12 mouse cellular contexts compared by ENCODE assay signal in the genomic region with DNA sequence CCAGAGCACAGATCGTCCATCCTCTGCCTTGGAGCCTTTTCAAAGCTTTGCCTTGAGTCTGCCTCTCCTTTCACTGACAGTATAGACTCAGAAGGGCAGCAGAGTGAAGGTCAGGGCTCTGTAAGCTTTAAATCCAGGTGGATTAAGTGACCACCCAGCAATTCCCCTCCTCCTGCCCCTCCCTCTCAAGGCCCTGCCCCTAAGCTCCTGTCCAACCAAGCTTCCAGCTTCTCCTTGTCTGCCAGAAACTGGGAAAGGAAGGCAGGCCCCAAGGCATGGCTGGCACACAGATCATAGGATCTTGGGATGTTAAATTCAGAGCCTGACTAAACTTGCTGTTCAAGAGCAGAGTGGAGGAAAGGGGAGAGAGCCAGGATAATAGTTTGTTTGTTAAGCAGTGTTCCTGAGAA. TPM values are rescaled to one million over a fixed set of nuclear protein-coding genes. Genes with fewer than 3 reads are reported as not detected.
DNase-seq lines count a peak whose midpoint lies in the region; ATAC-seq lines count a peak whose summit lies in the region.
"Had no signal": no experiment of that assay in that cellular context is flagged by ENCODE, and none has a peak within 500 bp of the region (broad histone marks: within the 10 kb centered on the region; RNA-seq: fewer than 3 reads in every experiment).

No protein-coding gene starts in this region.

- 0 out of 2 replicates have a peak overlapping the region, but pooled peaks have one; percentile 9 for H3K9ac ChIP-seq in embryonic facial prominence, embryonic 11.5 days (replicated peaks; ENCODE audit: low read length)
- H3K9ac ChIP-seq in midbrain, embryonic 11.5 days (ENCODE audit: low read length), result no peak overlapping the region
- H3K9ac ChIP-seq in hindbrain, embryonic 16.5 days (ENCODE audit: low read depth, low read length), result 0 out of 2 replicates have a peak overlapping the region, but pooled peaks have one; percentile 17
- 0 out of 2 replicates have a peak overlapping the region, but pooled peaks have one; percentile 6 for H3K9ac ChIP-seq in midbrain, embryonic 16.5 days (ENCODE audit: low read depth, low read length)
- H3K9ac ChIP-seq: forebrain, embryonic 15.5 days had no signal

- 12% methylated on average over 1 of the region's 1 CpGs for WGBS in embryonic facial prominence, embryonic 11.5 days
- WGBS in embryonic facial prominence, embryonic 10.5 days, result 17% methylated on average over 1 of the region's 1 CpGs
- 26% methylated on average over 1 of the region's 1 CpGs for WGBS in midbrain, embryonic 10.5 days
- 5% methylated on average over 1 of the region's 1 CpGs for WGBS in midbrain, embryonic 11.5 days
- 31% methylated on average over 1 of the region's 1 CpGs for WGBS in hindbrain, embryonic 16.5 days
- WGBS in midbrain, embryonic 16.5 days, result 0% methylated on average over 1 of the region's 1 CpGs

- H3K36me3 ChIP-seq in embryonic facial prominence, embryonic 11.5 days (replicated peaks; ENCODE audit: control insufficient read depth, insufficient read depth, low read depth, low read length), result no peaks in the 10 kb centered on the region
- no peaks in the 10 kb centered on the region for H3K36me3 ChIP-seq in embryonic facial prominence, embryonic 10.5 days (replicated peaks)
- H3K36me3 ChIP-seq in midbrain, embryonic 10.5 days, result no peaks in the 10 kb centered on the region
- no peaks in the 10 kb centered on the region for H3K36me3 ChIP-seq in midbrain, embryonic 11.5 days (ENCODE audit: control insufficient read depth, insufficient read depth, low read length)
- no peaks in the 10 kb centered on the region for H3K36me3 ChIP-seq in hindbrain, embryonic 16.5 days (ENCODE audit: control insufficient read depth, insufficient read depth, low read length)
- no peaks in the 10 kb centered on the region for H3K36me3 ChIP-seq in midbrain, embryonic 16.5 days (ENCODE audit: control insufficient read depth, insufficient read depth, low read length)
- H3K36me3 ChIP-seq: forebrain, embryonic 15.5 days had no signal

- peaks cover 16% of the 10 kb centered on the region for H3K27me3 ChIP-seq in embryonic facial prominence, embryonic 11.5 days (ENCODE audit: control insufficient read depth, insufficient read depth, low read length)
- H3K27me3 ChIP-seq in embryonic facial prominence, embryonic 10.5 days (replicated peaks; ENCODE audit: low read depth, poor library complexity, severe bottlenecking), result peaks cover 75% of the 10 kb centered on the region
- peaks cover 90% of the 10 kb centered on the region for H3K27me3 ChIP-seq in midbrain, embryonic 10.5 days (ENCODE audit: low read depth, poor library complexity, severe bottlenecking)
- peaks cover 17% of the 10 kb centered on the region for H3K27me3 ChIP-seq in midbrain, embryonic 11.5 days (ENCODE audit: control insufficient read depth, insufficient read depth, low read length)
- peaks cover 21% of the 10 kb centered on the region for H3K27me3 ChIP-seq in hindbrain, embryonic 16.5 days (replicated peaks; ENCODE audit: control insufficient read depth, insufficient read depth, low read length)
- H3K27me3 ChIP-seq in midbrain, embryonic 16.5 days (ENCODE audit: control insufficient read depth, insufficient read depth, low read depth, low read length), result peaks cover 32% of the 10 kb centered on the region

- no peak for ATAC-seq in embryonic facial prominence, embryonic 11.5 days (replicated peaks; ENCODE audit: insufficient number of reproducible peaks, low FRiP score, low TSS enrichment, low read depth)
- no peak for ATAC-seq in midbrain, embryonic 11.5 days (ENCODE audit: low FRiP score)
- no peak for ATAC-seq in hindbrain, embryonic 16.5 days
- no peak for ATAC-seq in midbrain, embryonic 16.5 days
- ATAC-seq: activated CD4-positive, CD25-positive, alpha-beta regulatory T cell, adult 4 months; forebrain, embryonic 15.5 days had no signal

- no peak overlapping the region for H3K4me2 ChIP-seq in embryonic facial prominence, embryonic 11.5 days (ENCODE audit: low read depth, low read length)
- no peak overlapping the region for H3K4me2 ChIP-seq in midbrain, embryonic 11.5 days
- H3K4me2 ChIP-seq in hindbrain, embryonic 16.5 days (ENCODE audit: low read length), result no peak overlapping the region
- H3K4me2 ChIP-seq in midbrain, embryonic 16.5 days (ENCODE audit: low read length), result no peak overlapping the region
- H3K4me2 ChIP-seq: forebrain, embryonic 15.5 days had no signal

- H3K9me3 ChIP-seq in embryonic facial prominence, embryonic 11.5 days (replicated peaks; ENCODE audit: control insufficient read depth, low read length), result no peaks in the 10 kb centered on the region
- H3K9me3 ChIP-seq in embryonic facial prominence, embryonic 10.5 days, result no peaks in the 10 kb centered on the region
- no peaks in the 10 kb centered on the region for H3K9me3 ChIP-seq in midbrain, embryonic 10.5 days (replicated peaks)
- no peaks in the 10 kb centered on the region for H3K9me3 ChIP-seq in midbrain, embryonic 11.5 days (ENCODE audit: control insufficient read depth, low read length)
- no peaks in the 10 kb centered on the region for H3K9me3 ChIP-seq in hindbrain, embryonic 16.5 days (ENCODE audit: control insufficient read depth, low read length)
- no peaks in the 10 kb centered on the region for H3K9me3 ChIP-seq in midbrain, embryonic 16.5 days (replicated peaks; ENCODE audit: control insufficient read depth, low read length, poor library complexity, severe bottlenecking)
- H3K9me3 ChIP-seq: forebrain, embryonic 15.5 days had no signal

- DNase-seq in embryonic facial prominence, embryonic 11.5 days (ENCODE audit: low spot score), result no peak
- DNase-seq in embryonic facial prominence, embryonic 10.5 days (ENCODE audit: low spot score), result no peak
- DNase-seq in midbrain, embryonic 10.5 days (ENCODE audit: low spot score), result no peak
- no peak for DNase-seq in midbrain, embryonic 11.5 days (ENCODE audit: low spot score, missing footprints)
- DNase-seq in T-cell, adult 2 months (ENCODE audit: low spot score), result no peak
- DNase-seq in cerebellum, postnatal 4 days (ENCODE audit: low spot score in 2 of 2), result no peak
- DNase-seq: heart, postnatal 36 days; lung, postnatal 4 days had no signal

- H3K4me1 ChIP-seq in embryonic facial prominence, embryonic 11.5 days (ENCODE audit: control insufficient read depth, insufficient read depth, low read length), result no peaks in the 10 kb centered on the region
- H3K4me1 ChIP-seq in embryonic facial prominence, embryonic 10.5 days, result peaks cover 17% of the 10 kb centered on the region
- H3K4me1 ChIP-seq in midbrain, embryonic 10.5 days, result peaks cover 20% of the 10 kb centered on the region
- H3K4me1 ChIP-seq in midbrain, embryonic 11.5 days (ENCODE audit: control insufficient read depth, insufficient read depth, low read length), result peaks cover 3% of the 10 kb centered on the region
- H3K4me1 ChIP-seq in hindbrain, embryonic 16.5 days (ENCODE audit: control insufficient read depth, insufficient read depth, low read depth, low read length), result peaks cover 2% of the 10 kb centered on the region; the same call in 1 of the 2 replicates
- peaks cover 2% of the 10 kb centered on the region for H3K4me1 ChIP-seq in midbrain, embryonic 16.5 days (ENCODE audit: control insufficient read depth, insufficient read depth, low read length)

- no peak overlapping the region for H3K27ac ChIP-seq in embryonic facial prominence, embryonic 11.5 days (replicated peaks; ENCODE audit: low read depth, low read length)
- no peak overlapping the region for H3K27ac ChIP-seq in embryonic facial prominence, embryonic 10.5 days (replicated peaks)
- H3K27ac ChIP-seq in midbrain, embryonic 10.5 days (replicated peaks), result peak overlapping the region; percentile 29; the same call in 1 of the 2 replicates
- H3K27ac ChIP-seq in midbrain, embryonic 11.5 days (ENCODE audit: low read depth, low read length), result no peak overlapping the region
- H3K27ac ChIP-seq in hindbrain, embryonic 16.5 days (ENCODE audit: low read depth, low read length), result no peak overlapping the region
- no peak overlapping the region for H3K27ac ChIP-seq in midbrain, embryonic 16.5 days (ENCODE audit: low read length)
- H3K27ac ChIP-seq: forebrain, embryonic 15.5 days had no signal

- H3K4me3 ChIP-seq in embryonic facial prominence, embryonic 11.5 days (ENCODE audit: low read depth, low read length), result no peak overlapping the region
- no peak overlapping the region for H3K4me3 ChIP-seq in embryonic facial prominence, embryonic 10.5 days
- H3K4me3 ChIP-seq in midbrain, embryonic 10.5 days, result no peak overlapping the region
- H3K4me3 ChIP-seq in midbrain, embryonic 11.5 days (ENCODE audit: low read depth, low read length), result no peak overlapping the region
- H3K4me3 ChIP-seq in hindbrain, embryonic 16.5 days (ENCODE audit: low read length), result no peak overlapping the region
- no peak overlapping the region for H3K4me3 ChIP-seq in midbrain, embryonic 16.5 days (ENCODE audit: low read depth, low read length)
- H3K4me3 ChIP-seq: forebrain, embryonic 15.5 days had no signal

RNA-seq across cellular contexts. Expression of a gene that starts 5.1 kb away (rescaled TPM):
- not detected in 2 replicates for polyA plus RNA-seq in embryonic facial prominence, embryonic 11.5 days (2014; fragmentation: Nextera tagmentation; extraction: Ambion mirVana)
- not detected in 2 replicates for polyA plus RNA-seq in embryonic facial prominence, embryonic 10.5 days (2016; fragmentation: Nextera tagmentation; extraction: Ambion mirVana)
- 0.27 TPM in 1 of 2 replicates, not detected in the other for polyA plus RNA-seq in midbrain, embryonic 10.5 days (2016; fragmentation: Nextera tagmentation; extraction: Ambion mirVana)
- polyA plus RNA-seq in midbrain, embryonic 11.5 days (2014; fragmentation: Nextera tagmentation; extraction: Ambion mirVana), result not detected in 2 replicates
- not detected in 2 replicates for polyA plus RNA-seq in hindbrain, embryonic 16.5 days (2015; fragmentation: Nextera tagmentation; extraction: Ambion mirVana)
- not detected in 2 replicates for polyA plus RNA-seq in midbrain, embryonic 16.5 days (2015; fragmentation: Nextera tagmentation; extraction: Ambion mirVana)
- polyA plus RNA-seq: activated CD4-positive, CD25-positive, alpha-beta regulatory T cell, adult 4 months; forebrain, embryonic 15.5 days had no signal

RNA-seq across cellular contexts. Expression of a gene that starts 5.6 kb away (rescaled TPM):
- polyA plus RNA-seq in embryonic facial prominence, embryonic 11.5 days (2014; fragmentation: Nextera tagmentation; extraction: Ambion mirVana), result 0.21 and 0.49 TPM in 2 replicates
- polyA plus RNA-seq in embryonic facial prominence, embryonic 10.5 days (2016; fragmentation: Nextera tagmentation; extraction: Ambion mirVana), result 0.13 and 0.15 TPM in 2 replicates
- 0.19 TPM in 1 of 2 replicates, not detected in the other for polyA plus RNA-seq in midbrain, embryonic 10.5 days (2016; fragmentation: Nextera tagmentation; extraction: Ambion mirVana)
- 0.08 and 0.26 TPM in 2 replicates for polyA plus RNA-seq in midbrain, embryonic 11.5 days (2014; fragmentation: Nextera tagmentation; extraction: Ambion mirVana)
- 0.45 and 0.74 TPM in 2 replicates for polyA plus RNA-seq in hindbrain, embryonic 16.5 days (2015; fragmentation: Nextera tagmentation; extraction: Ambion mirVana)
- polyA plus RNA-seq in midbrain, embryonic 16.5 days (2015; fragmentation: Nextera tagmentation; extraction: Ambion mirVana), result 0.24 TPM in 1 of 2 replicates, not detected in the other

RNA-seq across cellular contexts. Expression of a gene that starts 7.3 kb away (rescaled TPM):
- 1.7 and 1.8 TPM in 2 replicates for polyA plus RNA-seq in embryonic facial prominence, embryonic 11.5 days (2014; fragmentation: Nextera tagmentation; extraction: Ambion mirVana)
- 1.3 and 1.9 TPM in 2 replicates for polyA plus RNA-seq in embryonic facial prominence, embryonic 10.5 days (2016; fragmentation: Nextera tagmentation; extraction: Ambion mirVana)
- 1.3 and 1.6 TPM in 2 replicates for polyA plus RNA-seq in midbrain, embryonic 10.5 days (2016; fragmentation: Nextera tagmentation; extraction: Ambion mirVana)
- 0.59 and 1.2 TPM in 2 replicates for polyA plus RNA-seq in midbrain, embryonic 11.5 days (2014; fragmentation: Nextera tagmentation; extraction: Ambion mirVana)
- polyA plus RNA-seq in hindbrain, embryonic 16.5 days (2015; fragmentation: Nextera tagmentation; extraction: Ambion mirVana), result 15.3 and 18.1 TPM in 2 replicates
- polyA plus RNA-seq in midbrain, embryonic 16.5 days (2015; fragmentation: Nextera tagmentation; extraction: Ambion mirVana), result 13.4 and 19.3 TPM in 2 replicates

RNA-seq across cellular contexts. Expression of a gene that starts 7.9 kb away (rescaled TPM):
- 1.5 and 2.0 TPM in 2 replicates for polyA plus RNA-seq in embryonic facial prominence, embryonic 11.5 days (2014; fragmentation: Nextera tagmentation; extraction: Ambion mirVana)
- 1.1 TPM in 2 replicates for polyA plus RNA-seq in embryonic facial prominence, embryonic 10.5 days (2016; fragmentation: Nextera tagmentation; extraction: Ambion mirVana)
- polyA plus RNA-seq in midbrain, embryonic 10.5 days (2016; fragmentation: Nextera tagmentation; extraction: Ambion mirVana), result 0.71 and 0.81 TPM in 2 replicates
- 1.4 and 2.0 TPM in 2 replicates for polyA plus RNA-seq in midbrain, embryonic 11.5 days (2014; fragmentation: Nextera tagmentation; extraction: Ambion mirVana)
- polyA plus RNA-seq in hindbrain, embryonic 16.5 days (2015; fragmentation: Nextera tagmentation; extraction: Ambion mirVana), result 1.4 and 1.6 TPM in 2 replicates
- polyA plus RNA-seq in midbrain, embryonic 16.5 days (2015; fragmentation: Nextera tagmentation; extraction: Ambion mirVana), result 2.0 and 2.4 TPM in 2 replicates

RNA-seq across cellular contexts. Expression of a gene that starts 17.0 kb away (rescaled TPM):
- 219 and 241 TPM in 2 replicates for polyA plus RNA-seq in embryonic facial prominence, embryonic 11.5 days (2014; fragmentation: Nextera tagmentation; extraction: Ambion mirVana)
- polyA plus RNA-seq in embryonic facial prominence, embryonic 10.5 days (2016; fragmentation: Nextera tagmentation; extraction: Ambion mirVana), result 339 and 361 TPM in 2 replicates
- polyA plus RNA-seq in midbrain, embryonic 10.5 days (2016; fragmentation: Nextera tagmentation; extraction: Ambion mirVana), result 307 and 337 TPM in 2 replicates
- polyA plus RNA-seq in midbrain, embryonic 11.5 days (2014; fragmentation: Nextera tagmentation; extraction: Ambion mirVana), result 213 and 234 TPM in 2 replicates
- 106 and 113 TPM in 2 replicates for polyA plus RNA-seq in hindbrain, embryonic 16.5 days (2015; fragmentation: Nextera tagmentation; extraction: Ambion mirVana)
- 97.2 and 107 TPM in 2 replicates for polyA plus RNA-seq in midbrain, embryonic 16.5 days (2015; fragmentation: Nextera tagmentation; extraction: Ambion mirVana)
